Mouse (Mus musculus) CD4-positive helper T cell, adult 2 months (primary cell): Measurements from ENCODE around the gene Tifa.

ENCODE experiments used
- DNase-seq: peaks from one replicate; pipeline ENCODE4 v3.0.0-alpha.2; 2012; ENCODE audit warnings: low read depth, missing footprints, low spot score

Gene Tifa

GRCm38 (mm10) chr3:127823886-127824863 lies 34.6 kb downstream of the Tifa start:
- DNase-seq, result peak; percentile 69

- no peak for DNase-seq
Measured at GRCm38 (mm10) chr3:127826503-127826902, 36.9 kb downstream of the Tifa start.

- DNase-seq, result no peak
Measured at GRCm38 (mm10) chr3:127827123-127827522, 37.5 kb downstream of the Tifa start.

GRCm38 (mm10) chr3:127830183-127830582 lies 40.6 kb downstream of the Tifa start:
- no peak for DNase-seq

- DNase-seq, result peak; percentile 25
Measured at GRCm38 (mm10) chr3:127831079-127831478, 41.5 kb downstream of the Tifa start.

- DNase-seq, result no peak
Measured at GRCm38 (mm10) chr3:127834040-127834439, 44.4 kb downstream of the Tifa start.

- DNase-seq, result no peak
Measured at GRCm38 (mm10) chr3:127835594-127835993, 46.0 kb downstream of the Tifa start.

GRCm38 (mm10) chr3:127836798-127837153 lies 47.2 kb downstream of the Tifa start:
- no peak for DNase-seq

GRCm38 (mm10) chr3:127837154-127837865 lies 47.7 kb downstream of the Tifa start, which contains the start of gene Ap1ar:
Gene Ap1ar, minus strand, starts transcription at chr3:127837523.
- DNase-seq, result peak; percentile 98

GRCm38 (mm10) chr3:127837972-127838644 lies 48.5 kb downstream of the Tifa start:
- no peak for DNase-seq

GRCm38 (mm10) chr3:127841926-127842325 lies 52.3 kb downstream of the Tifa start:
- DNase-seq, result no peak

GRCm38 (mm10) chr3:127843324-127843940 lies 53.8 kb downstream of the Tifa start:
- DNase-seq, result no peak

- no peak for DNase-seq
Measured at GRCm38 (mm10) chr3:127843941-127844327, 54.3 kb downstream of the Tifa start.

GRCm38 (mm10) chr3:127848088-127848808 lies 58.6 kb downstream of the Tifa start:
- no peak for DNase-seq

- DNase-seq, result no peak
Measured at GRCm38 (mm10) chr3:127849922-127850321, 60.3 kb downstream of the Tifa start.

- DNase-seq, result no peak
Measured at GRCm38 (mm10) chr3:127850776-127851646, 61.4 kb downstream of the Tifa start.

GRCm38 (mm10) chr3:127852722-127853121 lies 63.1 kb downstream of the Tifa start:
- no peak for DNase-seq

- DNase-seq, result peak; percentile 59
Measured at GRCm38 (mm10) chr3:127853431-127854206, 64.0 kb downstream of the Tifa start.

- DNase-seq, result no peak
Measured at GRCm38 (mm10) chr3:127861340-127861739, 71.7 kb downstream of the Tifa start.
